Mouse (Mus musculus): Measurements from ENCODE around the gene Ly6g6e. TPM values are rescaled to one million over a fixed set of nuclear protein-coding genes. Genes with fewer than 3 reads are reported as not detected.
A peak's percentile ranks its signal among the peaks of the same experiment; 100 is the strongest.
"Not testable (repeated sequence)": the region's sequence is repeated elsewhere in the genome, so short reads cannot be mapped to it uniquely, and the experiment has no call there.

The Ly6g6e gene
- total and polyA plus RNA-seq, 2 experiments from 2014 or later = 0.38 to 2.9 TPM

- Histone ChIP-seq H3K4me1 (ENCODE audit: insufficient read depth) (no peaks in the 10 kb centered on the region), H3K4me3 (ENCODE audit: low read depth, low read length) (no peak overlapping the region), H3K9ac (no peak overlapping the region), H3K27me3 (ENCODE audit: insufficient read depth, low read length) (no peaks in the 10 kb centered on the region), H3K4me2 (ENCODE audit: low read depth) (no peak overlapping the region), H3K27ac (ENCODE audit: low read depth, low read length) (no peak overlapping the region), H3K9me3 (ENCODE audit: low read length) (no peaks in the 10 kb centered on the region), H3K36me3 (ENCODE audit: insufficient read depth) (no peaks in the 10 kb centered on the region)
- ATAC-seq (no peak), DNase-seq (no peak)
- 78% methylated on average over 8 of the region's 8 CpGs for WGBS
- 0 out of 2 replicates have a peak, but pooled peaks have one; percentile 5 for TF ChIP-seq CTCF (IDR thresholded peaks at IDR 0.05; ENCODE audit: low read depth)
Measured at GRCm38 (mm10) chr17:35032323-35032870, 44.3 kb upstream of the Ly6g6e start.

DNA sequence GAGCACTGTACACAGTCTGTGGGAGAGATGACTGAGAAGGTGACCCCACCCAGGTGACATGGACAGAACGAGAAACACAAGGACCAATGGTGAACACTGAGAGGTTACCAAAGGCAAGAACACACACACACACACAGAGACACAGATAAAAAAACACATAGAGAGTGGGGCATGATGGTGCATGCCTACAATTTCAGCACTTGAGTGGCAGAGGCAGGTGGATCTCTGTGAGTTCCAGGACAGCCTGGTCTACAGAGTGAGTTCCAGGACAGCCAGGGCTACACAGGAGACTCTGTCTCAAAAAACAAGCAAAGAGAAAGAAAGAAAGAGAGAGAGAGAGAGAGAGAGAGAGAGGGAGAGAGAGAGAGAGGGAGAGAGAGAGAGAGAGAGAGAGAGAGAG is 43.0 kb upstream of the Ly6g6e start:
- not testable (repeated sequence) for H3K4me2 ChIP-seq (ENCODE audit: low read depth); H3K27ac ChIP-seq (ENCODE audit: low read depth, low read length); H3K9ac ChIP-seq; ATAC-seq; H3K9me3 ChIP-seq (ENCODE audit: low read length); DNase-seq; H3K36me3 ChIP-seq (ENCODE audit: insufficient read depth); H3K27me3 ChIP-seq (ENCODE audit: insufficient read depth, low read length); H3K4me1 ChIP-seq (ENCODE audit: insufficient read depth); H3K4me3 ChIP-seq (ENCODE audit: low read depth, low read length)
- 75% methylated on average over 1 of the region's 1 CpGs for WGBS

DNA sequence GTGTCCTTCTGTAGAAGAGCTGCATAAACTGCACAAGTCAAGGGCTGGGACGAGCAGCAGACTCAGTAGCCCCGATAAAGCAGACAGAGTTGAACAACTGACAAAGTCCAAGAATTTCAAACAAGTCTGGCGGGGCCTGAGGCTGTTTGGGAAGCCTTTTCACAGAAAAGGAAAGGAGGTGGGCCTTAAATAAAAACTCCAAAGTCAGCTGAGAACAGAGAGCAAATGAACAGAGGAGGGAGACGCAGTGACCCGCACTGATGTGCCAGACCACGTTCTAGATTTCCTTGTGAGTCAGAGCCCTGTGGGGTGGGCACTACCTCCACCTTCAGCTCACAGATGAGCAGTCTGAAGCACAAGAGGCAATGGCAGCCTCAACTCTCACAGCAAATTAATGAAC is 41.8 kb upstream of the Ly6g6e start:
- no peak for TF ChIP-seq CTCF (IDR thresholded peaks at IDR 0.05; ENCODE audit: low read depth)
- ATAC-seq (no peak), DNase-seq (no peak)
- Histone ChIP-seq H3K27ac (ENCODE audit: low read depth, low read length) (no peak overlapping the region), H3K4me1 (ENCODE audit: insufficient read depth) (no peaks in the 10 kb centered on the region), H3K27me3 (ENCODE audit: insufficient read depth, low read length) (no peaks in the 10 kb centered on the region), H3K9ac (no peak overlapping the region), H3K36me3 (ENCODE audit: insufficient read depth) (no peaks in the 10 kb centered on the region), H3K9me3 (ENCODE audit: low read length) (no peaks in the 10 kb centered on the region), H3K4me3 (ENCODE audit: low read depth, low read length) (no peak overlapping the region), H3K4me2 (ENCODE audit: low read depth) (no peak overlapping the region)
- WGBS = 76% methylated on average over 6 of the region's 6 CpGs

- Histone ChIP-seq H3K4me1 (ENCODE audit: insufficient read depth) (no peaks in the 10 kb centered on the region), H3K36me3 (ENCODE audit: insufficient read depth) (no peaks in the 10 kb centered on the region), H3K27ac (ENCODE audit: low read depth, low read length) (no peak overlapping the region), H3K4me2 (ENCODE audit: low read depth) (no peak overlapping the region), H3K27me3 (ENCODE audit: insufficient read depth, low read length) (no peaks in the 10 kb centered on the region), H3K9ac (no peak overlapping the region), H3K9me3 (ENCODE audit: low read length) (no peaks in the 10 kb centered on the region), H3K4me3 (ENCODE audit: low read depth, low read length) (no peak overlapping the region)
- no peak for TF ChIP-seq CTCF (IDR thresholded peaks at IDR 0.05; ENCODE audit: low read depth)
- DNase-seq (no peak), ATAC-seq (peak; percentile 45; the same call in 1 of the 2 replicates)
- 72% methylated on average over 11 of the region's 11 CpGs for WGBS
Measured at GRCm38 (mm10) chr17:35039121-35039873, 37.4 kb upstream of the Ly6g6e start.

DNA sequence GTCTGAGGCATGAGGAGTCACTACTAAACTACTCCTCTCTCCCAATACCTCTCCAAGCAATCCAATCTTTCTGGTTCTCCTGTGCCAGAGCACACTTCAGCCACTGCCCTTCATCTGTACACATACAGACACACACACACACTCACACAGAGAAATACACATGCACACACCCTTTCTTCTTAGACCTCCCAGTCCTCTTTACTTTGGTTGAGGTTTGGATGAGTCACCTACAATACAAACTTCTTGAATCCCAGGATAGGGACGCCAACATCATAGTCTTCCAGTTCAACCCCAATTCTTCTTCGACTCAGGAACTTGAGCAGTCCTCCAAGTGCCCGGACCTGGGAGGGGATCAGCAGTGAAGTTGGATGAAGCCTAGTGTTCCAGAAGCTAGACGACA is 32.9 kb upstream of the Ly6g6e start:
- Histone ChIP-seq H3K27me3 (ENCODE audit: insufficient read depth, low read length) (no peaks in the 10 kb centered on the region), H3K36me3 (ENCODE audit: insufficient read depth) (no peaks in the 10 kb centered on the region), H3K4me3 (ENCODE audit: low read depth, low read length) (no peak overlapping the region), H3K4me1 (ENCODE audit: insufficient read depth) (peaks cover 5% of the 10 kb centered on the region; the same call in 1 of the 2 replicates), H3K4me2 (ENCODE audit: low read depth) (no peak overlapping the region), H3K27ac (ENCODE audit: low read depth, low read length) (no peak overlapping the region), H3K9ac (no peak overlapping the region), H3K9me3 (ENCODE audit: low read length) (no peaks in the 10 kb centered on the region)
- 88% methylated on average over 4 of the region's 4 CpGs for WGBS
- DNase-seq (no peak), ATAC-seq (no peak)
- TF ChIP-seq CTCF (IDR thresholded peaks at IDR 0.05; ENCODE audit: low read depth) = no peak

GRCm38 (mm10) chr17:35044904-35045806 is 31.5 kb upstream of the Ly6g6e start:
- Histone ChIP-seq H3K9ac (no peak overlapping the region), H3K9me3 (ENCODE audit: low read length) (no peaks in the 10 kb centered on the region), H3K4me2 (ENCODE audit: low read depth) (peak overlapping the region; percentile 99; the same call in 1 of the 2 replicates), H3K27ac (ENCODE audit: low read depth, low read length) (no peak overlapping the region), H3K27me3 (ENCODE audit: insufficient read depth, low read length) (no peaks in the 10 kb centered on the region), H3K36me3 (ENCODE audit: insufficient read depth) (no peaks in the 10 kb centered on the region), H3K4me3 (ENCODE audit: low read depth, low read length) (no peak overlapping the region), H3K4me1 (ENCODE audit: insufficient read depth) (peaks cover 5% of the 10 kb centered on the region; the same call in 1 of the 2 replicates)
- TF ChIP-seq CTCF (IDR thresholded peaks at IDR 0.05; ENCODE audit: low read depth) = no peak
- DNase-seq (no peak), ATAC-seq (no peak)
- 89% methylated on average over 7 of the region's 7 CpGs for WGBS
